8 mouse cellular contexts compared by ENCODE assay signal in the genomic region with DNA sequence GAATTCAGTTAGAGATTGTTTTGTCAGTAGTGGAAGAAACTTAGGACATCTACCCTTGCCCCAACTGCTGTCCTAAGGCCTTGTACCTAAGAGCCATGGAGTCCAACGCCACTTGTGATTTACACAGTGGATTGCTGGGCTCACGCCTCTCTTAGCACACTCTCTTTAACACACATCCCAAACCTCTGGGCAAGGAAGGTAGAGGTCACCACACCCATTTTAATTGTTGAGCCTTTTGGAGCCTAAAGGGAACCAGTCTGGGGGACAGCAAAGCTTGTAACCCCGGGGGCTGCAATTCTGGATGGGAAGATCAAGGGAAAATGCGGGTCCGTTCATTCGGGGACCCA. TPM values are rescaled to one million over a fixed set of nuclear protein-coding genes. Genes with fewer than 3 reads are reported as not detected.
DNase-seq lines count a peak whose midpoint lies in the region; ATAC-seq and TF ChIP-seq lines count a peak whose summit lies in the region.

No protein-coding gene starts in this region.

- H3K27me3 ChIP-seq in kidney, embryonic 14.5 days (ENCODE audit: control insufficient read depth, insufficient read depth, low read length): no peaks in the 10 kb centered on the region
- H3K27me3 ChIP-seq in embryonic facial prominence, embryonic 10.5 days (replicated peaks; ENCODE audit: low read depth, poor library complexity, severe bottlenecking): no peaks in the 10 kb centered on the region
- H3K27me3 ChIP-seq in intestine, embryonic 14.5 days (replicated peaks; ENCODE audit: control insufficient read depth, insufficient read depth, low read length): no peaks in the 10 kb centered on the region
- H3K27me3 ChIP-seq in midbrain, postnatal 0 days (ENCODE audit: insufficient read depth, low read length): no peaks in the 10 kb centered on the region

- WGBS in kidney, embryonic 14.5 days: 28% methylated on average over 6 of the region's 6 CpGs
- WGBS in embryonic facial prominence, embryonic 10.5 days: 26% methylated on average over 6 of the region's 6 CpGs
- WGBS in intestine, embryonic 14.5 days: 33% methylated on average over 6 of the region's 6 CpGs
- 20% methylated on average over 6 of the region's 6 CpGs for WGBS in midbrain, postnatal 0 days

- H3K36me3 ChIP-seq in kidney, embryonic 14.5 days (ENCODE audit: control insufficient read depth, insufficient read depth, low read length): peaks cover 13% of the 10 kb centered on the region
- peaks cover 35% of the 10 kb centered on the region for H3K36me3 ChIP-seq in embryonic facial prominence, embryonic 10.5 days (replicated peaks)
- peaks cover 22% of the 10 kb centered on the region for H3K36me3 ChIP-seq in intestine, embryonic 14.5 days (ENCODE audit: control insufficient read depth, insufficient read depth, low read length)
- 0 out of 2 replicates have a peak, but pooled peaks cover 3% of the 10 kb centered on the region for H3K36me3 ChIP-seq in midbrain, postnatal 0 days (ENCODE audit: insufficient read depth, low read length)

- no peak for DNase-seq in kidney, postnatal 10 days
- no peak for DNase-seq in embryonic facial prominence, embryonic 10.5 days (ENCODE audit: low spot score)
- no peak for DNase-seq in intestine, embryonic 14.5 days (ENCODE audit: low spot score)
- no peak for DNase-seq in midbrain, postnatal 0 days (ENCODE audit: low spot score)
- DNase-seq in urinary bladder, postnatal 25 days (ENCODE audit: low spot score): no peak
- DNase-seq in right cerebral cortex, adult 18-20 months: no peak
- DNase-seq in thymus, postnatal 10 days (ENCODE audit: low spot score in 2 of 2): no peak

- H3K4me1 ChIP-seq in kidney, embryonic 14.5 days (ENCODE audit: control insufficient read depth, insufficient read depth, low read length): no peaks in the 10 kb centered on the region
- peaks cover 14% of the 10 kb centered on the region for H3K4me1 ChIP-seq in embryonic facial prominence, embryonic 10.5 days
- H3K4me1 ChIP-seq in intestine, embryonic 14.5 days (replicated peaks; ENCODE audit: control insufficient read depth, insufficient read depth, low read length): peaks cover 4% of the 10 kb centered on the region; the same call in 1 of the 2 replicates
- 0 out of 2 replicates have a peak, but pooled peaks cover 6% of the 10 kb centered on the region for H3K4me1 ChIP-seq in midbrain, postnatal 0 days (ENCODE audit: insufficient read depth, low read length)

- ATAC-seq in kidney, embryonic 14.5 days (ENCODE audit: low FRiP score, low TSS enrichment): peak; percentile 21; the same call in 1 of the 2 replicates
- ATAC-seq in intestine, embryonic 14.5 days (replicated peaks; ENCODE audit: low FRiP score, low TSS enrichment, low read depth): peak; percentile 26
- ATAC-seq in midbrain, postnatal 0 days (ENCODE audit: low FRiP score): peak; percentile 38; the same call in 1 of the 2 replicates

- peak overlapping the region; percentile 53; the same call in 1 of the 2 replicates for H3K27ac ChIP-seq in kidney, embryonic 14.5 days (ENCODE audit: low read depth, low read length)
- H3K27ac ChIP-seq in embryonic facial prominence, embryonic 10.5 days (replicated peaks): peak overlapping the region; percentile 91
- H3K27ac ChIP-seq in intestine, embryonic 14.5 days (ENCODE audit: low read depth): peak overlapping the region; percentile 75; the same call in 1 of the 2 replicates
- peak overlapping the region; percentile 74 for H3K27ac ChIP-seq in midbrain, postnatal 0 days (ENCODE audit: low read depth, low read length)

- H3K9ac ChIP-seq in kidney, embryonic 14.5 days (ENCODE audit: low read depth, low read length): peak overlapping the region; percentile 44; the same call in 1 of the 2 replicates
- H3K9ac ChIP-seq in intestine, embryonic 14.5 days (ENCODE audit: low read length): peak overlapping the region; percentile 86; the same call in 1 of the 2 replicates
- peak overlapping the region; percentile 66 for H3K9ac ChIP-seq in midbrain, postnatal 0 days (replicated peaks; ENCODE audit: low read length, poor library complexity, severe bottlenecking)

- H3K9me3 ChIP-seq in kidney, embryonic 14.5 days (ENCODE audit: control insufficient read depth, low read length): no peaks in the 10 kb centered on the region
- H3K9me3 ChIP-seq in embryonic facial prominence, embryonic 10.5 days: no peaks in the 10 kb centered on the region
- H3K9me3 ChIP-seq in intestine, embryonic 14.5 days (ENCODE audit: control insufficient read depth, low read length): no peaks in the 10 kb centered on the region
- H3K9me3 ChIP-seq in midbrain, postnatal 0 days (ENCODE audit: low read length): no peaks in the 10 kb centered on the region

- peak overlapping the region; percentile 78 for H3K4me3 ChIP-seq in kidney, embryonic 14.5 days (ENCODE audit: low read length)
- peak overlapping the region; percentile 76 for H3K4me3 ChIP-seq in embryonic facial prominence, embryonic 10.5 days
- H3K4me3 ChIP-seq in intestine, embryonic 14.5 days (ENCODE audit: low read depth, low read length): peak overlapping the region; percentile 89
- H3K4me3 ChIP-seq in midbrain, postnatal 0 days (ENCODE audit: low read depth, low read length): peak overlapping the region; percentile 87

- H3K4me2 ChIP-seq in kidney, embryonic 14.5 days (replicated peaks; ENCODE audit: low read depth, low read length): peak overlapping the region; percentile 66
- H3K4me2 ChIP-seq in intestine, embryonic 14.5 days (ENCODE audit: low read length): peak overlapping the region; percentile 71
- peak overlapping the region; percentile 73 for H3K4me2 ChIP-seq in midbrain, postnatal 0 days (ENCODE audit: low read depth, low read length, poor library complexity, severe bottlenecking)

- TF ChIP-seq CTCF in midbrain, postnatal 0 days (IDR thresholded peaks at IDR 0.05): no peak

RNA-seq across cellular contexts. Expression of a gene that starts 0.4 kb away (rescaled TPM):
- polyA plus RNA-seq in kidney, embryonic 14.5 days (2014; fragmentation: Nextera tagmentation; extraction: Ambion mirVana): 67.0 and 152 TPM in 2 replicates
- polyA plus RNA-seq in embryonic facial prominence, embryonic 10.5 days (2016; fragmentation: Nextera tagmentation; extraction: Ambion mirVana): 138 and 149 TPM in 2 replicates
- polyA plus RNA-seq in intestine, embryonic 14.5 days (2014; fragmentation: Nextera tagmentation; extraction: Ambion mirVana): 128 and 134 TPM in 2 replicates
- 103 and 120 TPM in 2 replicates for total RNA-seq in midbrain, postnatal 0 days (2014; rRNA removed)
- polyA plus RNA-seq in midbrain, postnatal 0 days (2015; fragmentation: Nextera tagmentation; extraction: Ambion mirVana): 89.7 and 91.4 TPM in 2 replicates

RNA-seq across cellular contexts. Expression of a gene that starts 53.7 kb away (rescaled TPM):
- polyA plus RNA-seq in kidney, embryonic 14.5 days (2014; fragmentation: Nextera tagmentation; extraction: Ambion mirVana): 15.8 and 19.2 TPM in 2 replicates
- polyA plus RNA-seq in embryonic facial prominence, embryonic 10.5 days (2016; fragmentation: Nextera tagmentation; extraction: Ambion mirVana): 18.5 and 20.5 TPM in 2 replicates
- polyA plus RNA-seq in intestine, embryonic 14.5 days (2014; fragmentation: Nextera tagmentation; extraction: Ambion mirVana): 14.2 and 14.9 TPM in 2 replicates
- 20.4 and 22.7 TPM in 2 replicates for total RNA-seq in midbrain, postnatal 0 days (2014; rRNA removed)
- 24.1 and 25.7 TPM in 2 replicates for polyA plus RNA-seq in midbrain, postnatal 0 days (2015; fragmentation: Nextera tagmentation; extraction: Ambion mirVana)
